Mouse (Mus musculus): ENCODE results near the gene Agpat3. TPM values are rescaled to one million over a fixed set of nuclear protein-coding genes. Genes with fewer than 3 reads are reported as not detected.

The Agpat3 gene
- total and polyA plus RNA-seq, 3 experiments, result 0.07 TPM; not detected in 2

GRCm38 (mm10) chr10:78385520-78385919, 33.2 kb upstream of the Agpat3 start:
- no peaks in the 10 kb centered on the region for H3K79me2 ChIP-seq (ENCODE audit: control insufficient read depth, insufficient read depth, low read length, poor library complexity)
- no peaks in the 10 kb centered on the region for H3K4me1 ChIP-seq (ENCODE audit: control insufficient read depth in 1 of 2, insufficient read depth in 2 of 2, low read length in 2 of 2)
- no peaks in the 10 kb centered on the region for H3K9me3 ChIP-seq (replicated peaks; ENCODE audit: insufficient read depth, low read length)
- peaks cover 3 to 4% of the 10 kb centered on the region in 2 experiments; a peak in 3 of 4 replicates for H3K27me3 ChIP-seq (ENCODE audit: control insufficient read depth in 1 of 2, insufficient read depth in 2 of 2, low read length in 2 of 2)
- TF ChIP-seq CHD2 (IDR thresholded peaks at IDR 0.05; ENCODE audit: low read length) (no peak), ZNF384 (IDR thresholded peaks at IDR 0.05; ENCODE audit: low read depth, low read length) (no peak), RCOR1 (IDR thresholded peaks at IDR 0.05; ENCODE audit: low read depth, low read length) (no peak), MAX (IDR thresholded peaks at IDR 0.05; ENCODE audit: low read length) (no peak), POLR2A (IDR thresholded peaks at IDR 0.05; ENCODE audit: control insufficient read depth in 1 of 2, insufficient read depth in 1 of 2, low read depth in 1 of 2, low read length in 2 of 2, poor library complexity in 1 of 2) (no peak)
- no peak overlapping the region for H3K4me3 ChIP-seq (ENCODE audit: control insufficient read depth in 1 of 2, insufficient read depth in 1 of 2, low read depth in 2 of 2, low read length in 2 of 2)
- H3K27ac ChIP-seq (ENCODE audit: control insufficient read depth, low read depth, low read length), result no peak overlapping the region
- H3K36me3 ChIP-seq (ENCODE audit: control insufficient read depth in 1 of 2, insufficient read depth in 2 of 2, low read length in 2 of 2), result no peaks in the 10 kb centered on the region
- DNase-seq (ENCODE audit: low read depth, low spot score), result no peak
- H3K9ac ChIP-seq (ENCODE audit: control insufficient read depth, low read depth, low read length, poor library complexity, severe bottlenecking), result no peak overlapping the region

- Histone ChIP-seq H3K36me3 (ENCODE audit: control insufficient read depth in 1 of 2, insufficient read depth in 2 of 2, low read length in 2 of 2) (no peaks in the 10 kb centered on the region), H3K27ac (ENCODE audit: control insufficient read depth, low read depth, low read length) (no peak overlapping the region), H3K79me2 (ENCODE audit: control insufficient read depth, insufficient read depth, low read length, poor library complexity) (no peaks in the 10 kb centered on the region), H3K9me3 (replicated peaks; ENCODE audit: insufficient read depth, low read length) (no peaks in the 10 kb centered on the region), H3K27me3 (ENCODE audit: control insufficient read depth in 1 of 2, insufficient read depth in 2 of 2, low read length in 2 of 2) (peaks cover 2 to 3% of the 10 kb centered on the region in 2 experiments; a peak in 2 of 4 replicates), H3K4me1 (ENCODE audit: control insufficient read depth in 1 of 2, insufficient read depth in 2 of 2, low read length in 2 of 2) (no peaks in the 10 kb centered on the region), H3K9ac (ENCODE audit: control insufficient read depth, low read depth, low read length, poor library complexity, severe bottlenecking) (no peak overlapping the region), H3K4me3 (ENCODE audit: control insufficient read depth in 1 of 2, insufficient read depth in 1 of 2, low read depth in 2 of 2, low read length in 2 of 2) (no peak overlapping the region)
- no peak for TF ChIP-seq POLR2AphosphoS2 (IDR thresholded peaks at IDR 0.05; ENCODE audit: low read length)
- no peak for TF ChIP-seq MXI1 (IDR thresholded peaks at IDR 0.05; ENCODE audit: low read depth, low read length)
- no peak for TF ChIP-seq RCOR1 (IDR thresholded peaks at IDR 0.05; ENCODE audit: low read depth, low read length)
- no peak for TF ChIP-seq RAD21 (IDR thresholded peaks at IDR 0.05; ENCODE audit: low read depth, low read length)
- TF ChIP-seq UBTF (IDR thresholded peaks at IDR 0.05; ENCODE audit: borderline replicate concordance, insufficient read depth, low read depth, low read length), result no peak
- no peak for TF ChIP-seq SIN3A (IDR thresholded peaks at IDR 0.05; ENCODE audit: low read length)
- no peak for TF ChIP-seq CTCF (IDR thresholded peaks at IDR 0.05 in 2 of 3, conservative IDR thresholded peaks at IDR 0.05 in 1 of 3; ENCODE audit: control insufficient read depth in 1 of 3, insufficient read depth in 1 of 3, low read depth in 2 of 3, low read length in 3 of 3, poor library complexity in 1 of 3, severe bottlenecking in 1 of 3)
- TF ChIP-seq E2F4 (IDR thresholded peaks at IDR 0.05; ENCODE audit: borderline replicate concordance, low read depth, low read length), result no peak
- TF ChIP-seq ZC3H11A (IDR thresholded peaks at IDR 0.05; ENCODE audit: low read depth, low read length), result no peak
- no peak for TF ChIP-seq EP300 (IDR thresholded peaks at IDR 0.05; ENCODE audit: low read depth in 1 of 2, low read length in 2 of 2)
- TF ChIP-seq KAT2A (conservative IDR thresholded peaks at IDR 0.05; ENCODE audit: low read depth, low read length), result no peak
- no peak for TF ChIP-seq POLR2A (IDR thresholded peaks at IDR 0.05; ENCODE audit: control insufficient read depth in 1 of 2, insufficient read depth in 1 of 2, low read depth in 1 of 2, low read length in 2 of 2, poor library complexity in 1 of 2)
- TF ChIP-seq BHLHE40 (IDR thresholded peaks at IDR 0.05; ENCODE audit: borderline replicate concordance, low read depth, low read length), result no peak
- no peak for TF ChIP-seq GABPA (IDR thresholded peaks at IDR 0.05; ENCODE audit: low read depth, low read length)
- no peak for TF ChIP-seq GATA1 (IDR thresholded peaks at IDR 0.05; ENCODE audit: low read depth, low read length)
- no peak for TF ChIP-seq ZMIZ1 (IDR thresholded peaks at IDR 0.05; ENCODE audit: low read depth, low read length)
- no peak for TF ChIP-seq ETS1 (IDR thresholded peaks at IDR 0.05; ENCODE audit: low read depth, low read length)
- no peak for TF ChIP-seq POLR2AphosphoS5 (IDR thresholded peaks at IDR 0.05; ENCODE audit: borderline replicate concordance, low read depth, low read length)
- no peak for TF ChIP-seq MAFK (IDR thresholded peaks at IDR 0.05; ENCODE audit: borderline replicate concordance, low read depth, low read length)
- DNase-seq (ENCODE audit: low read depth, low spot score), result no peak
These were observed 31.3 kb upstream of the Agpat3 start for GRCm38 (mm10) chr10:78383567-78383966.

Measured in MEL (cell line).